Mouse (Mus musculus) ES-Bruce4 (cell line): ENCODE data around the gene Sorl1. TPM values are rescaled to one million over a fixed set of nuclear protein-coding genes. Genes with fewer than 3 reads are reported as not detected.

Experiments
- H3K27ac ChIP-seq: 2 replicates; pipeline ENCODE4 v1.5.1; 2012; ENCODE audit warnings: low read length, inconsistent platforms; ENCODE audit not compliant: insufficient read depth
- H3K27me3 ChIP-seq: 2 replicates; pipeline ENCODE4 v1.6.1; 2012; ENCODE audit warnings: mild to moderate bottlenecking, low read length, inconsistent platforms; ENCODE audit not compliant: control insufficient read depth, poor library complexity, insufficient read depth, severe bottlenecking
- H3K36me3 ChIP-seq: 2 replicates; pipeline ENCODE4 v1.6.1; 2012; ENCODE audit warnings: inconsistent platforms, mild to moderate bottlenecking, low read length, moderate library complexity; ENCODE audit not compliant: control insufficient read depth, poor library complexity, insufficient read depth, severe bottlenecking
- H3K4me1 ChIP-seq: one replicate; pipeline ENCODE4 v1.8.1; 2011; ENCODE audit warnings: low read length; ENCODE audit not compliant: control insufficient read depth, insufficient read depth
- H3K4me3 ChIP-seq: 2 replicates; pipeline ENCODE4 v1.5.1; 2011; ENCODE audit warnings: low read depth, mild to moderate bottlenecking, low read length
- H3K9ac ChIP-seq: 2 replicates; pipeline ENCODE4 v1.6.1; 2012; ENCODE audit warnings: low read depth, mild to moderate bottlenecking, inconsistent platforms; ENCODE audit not compliant: poor library complexity, severe bottlenecking
- H3K9me3 ChIP-seq: replicated peaks from 2 replicates; pipeline ENCODE4 v1.6.1; 2012; ENCODE audit warnings: mild to moderate bottlenecking, low read length, inconsistent platforms; ENCODE audit not compliant: control insufficient read depth, poor library complexity, insufficient read depth, severe bottlenecking
- CTCF ChIP-seq: IDR thresholded peaks from one replicate; pipeline ENCODE4 v1.8.1; 2011; ENCODE audit warnings: low read depth, low read length
- EP300 ChIP-seq: IDR thresholded peaks from 2 replicates; pipeline ENCODE4 v1.6.1; 2011; ENCODE audit warnings: low read depth, low read length; ENCODE audit not compliant: insufficient read depth
- POLR2A ChIP-seq: IDR thresholded peaks from one replicate; pipeline ENCODE4 v1.8.1; 2011; ENCODE audit warnings: low read length; ENCODE audit not compliant: insufficient read depth
- polyA plus RNA-seq: library from polyadenylated mRNA; stranded (reverse); fragments of >200 nt; gene quantifications from 2 replicates; pipeline ENCODE4 v1.2.4, GENCODE M21; 2011; ENCODE audit warnings: low read depth; ENCODE audit not compliant: missing spikeins, insufficient read depth, insufficient read length

Sorl1 gene
- polyA plus RNA-seq, 1 experiment: 17.6 TPM

GRCm38 (mm10) chr9:42019308-42020031, 104.6 kb downstream of the Sorl1 start:
- H3K27ac ChIP-seq: no peak overlapping the region
- H3K4me1 ChIP-seq: no peaks in the 10 kb centered on the region
- no peaks in the 10 kb centered on the region for H3K27me3 ChIP-seq

GRCm38 (mm10) chr9:42008501-42008900, 115.6 kb downstream of the Sorl1 start:
- no peak overlapping the region for H3K27ac ChIP-seq
- H3K9ac ChIP-seq: no peak overlapping the region
- H3K36me3 ChIP-seq: no peaks in the 10 kb centered on the region
- TF ChIP-seq CTCF (no peak), POLR2A (no peak), EP300 (no peak)
- no peaks in the 10 kb centered on the region for H3K9me3 ChIP-seq
- no peaks in the 10 kb centered on the region for H3K27me3 ChIP-seq
- H3K4me3 ChIP-seq: no peak overlapping the region
- no peaks in the 10 kb centered on the region for H3K4me1 ChIP-seq

More at GRCm38 (mm10) chr9:42019308-42020031, 104.6 kb downstream of the Sorl1 start:
- no peaks in the 10 kb centered on the region for H3K36me3 ChIP-seq
- H3K9ac ChIP-seq: no peak overlapping the region
- H3K9me3 ChIP-seq: peaks cover 4% of the 10 kb centered on the region
- no peak overlapping the region for H3K4me3 ChIP-seq
- no peak for TF ChIP-seq CTCF
- no peak for TF ChIP-seq POLR2A
- no peak for TF ChIP-seq EP300

GRCm38 (mm10) chr9:42005101-42005500, 119.0 kb downstream of the Sorl1 start:
- no peak overlapping the region for H3K9ac ChIP-seq
- H3K27ac ChIP-seq: no peak overlapping the region
- no peak overlapping the region for H3K4me3 ChIP-seq
- H3K27me3 ChIP-seq: no peaks in the 10 kb centered on the region
- H3K4me1 ChIP-seq: no peaks in the 10 kb centered on the region
- H3K9me3 ChIP-seq: no peaks in the 10 kb centered on the region
- no peak for TF ChIP-seq CTCF
- H3K36me3 ChIP-seq: no peaks in the 10 kb centered on the region

GRCm38 (mm10) chr9:42004140-42004539, 120.0 kb downstream of the Sorl1 start:
- H3K9me3 ChIP-seq: no peaks in the 10 kb centered on the region
- H3K4me1 ChIP-seq: no peaks in the 10 kb centered on the region
- no peak overlapping the region for H3K9ac ChIP-seq
- TF ChIP-seq POLR2A: no peak
- TF ChIP-seq EP300: no peak
- TF ChIP-seq CTCF: no peak
- H3K27ac ChIP-seq: no peak overlapping the region
- H3K27me3 ChIP-seq: no peaks in the 10 kb centered on the region
- H3K36me3 ChIP-seq: no peaks in the 10 kb centered on the region
- no peak overlapping the region for H3K4me3 ChIP-seq

- TF ChIP-seq EP300 (no peak), CTCF (peak; percentile 42)
Observed at GRCm38 (mm10) chr9:41999498-42000473, 124.3 kb downstream of the Sorl1 start.

GRCm38 (mm10) chr9:41995278-41995677, 128.8 kb downstream of the Sorl1 start:
- Histone ChIP-seq H3K9me3 (no peaks in the 10 kb centered on the region), H3K9ac (no peak overlapping the region), H3K27me3 (no peaks in the 10 kb centered on the region), H3K4me1 (no peaks in the 10 kb centered on the region), H3K4me3 (no peak overlapping the region), H3K27ac (no peak overlapping the region), H3K36me3 (no peaks in the 10 kb centered on the region)
- no peak for TF ChIP-seq POLR2A
- no peak for TF ChIP-seq CTCF
- TF ChIP-seq EP300: no peak

More at GRCm38 (mm10) chr9:41999498-42000473, 124.3 kb downstream of the Sorl1 start:
- Histone ChIP-seq H3K4me1 (no peaks in the 10 kb centered on the region), H3K4me3 (no peak overlapping the region), H3K27ac (no peak overlapping the region), H3K27me3 (no peaks in the 10 kb centered on the region), H3K9ac (no peak overlapping the region), H3K36me3 (no peaks in the 10 kb centered on the region), H3K9me3 (no peaks in the 10 kb centered on the region)
